In genomic region chr4:119194909-119195581, GRCm38 (mm10) we compare ENCODE assay signal across 8 mouse cellular contexts. TPM values are rescaled to one million over a fixed set of nuclear protein-coding genes. Genes with fewer than 3 reads are reported as not detected.
DNase-seq lines count a peak whose midpoint lies in the region; ATAC-seq and TF ChIP-seq lines count a peak whose summit lies in the region.

Gene Svbp, plus strand, starts transcription at chr4:119195306.

- peak; percentile 79 for DNase-seq in 3T3-L1 (ENCODE audit: low read depth, low spot score)
- DNase-seq in embryonic facial prominence, embryonic 14.5 days (ENCODE audit: low spot score), result peak; percentile 95
- DNase-seq in heart, adult 2 months, result peak; percentile 90 to 91
- DNase-seq in kidney, adult 8-10 months, result peak; percentile 75 to 83
- peak; percentile 94 for DNase-seq in midbrain, embryonic 14.5 days
- DNase-seq in spleen, adult 12 weeks (ENCODE audit: low spot score), result peak; percentile 86

- peak; percentile 49; the same call in 1 of the 2 replicates for TF ChIP-seq POLR2A in bone marrow, adult 2 months (IDR thresholded peaks at IDR 0.05; ENCODE audit: borderline replicate concordance, control insufficient read depth, low read depth, low read length)
- peak; percentile 33 for TF ChIP-seq POLR2A in heart, adult 2 months (IDR thresholded peaks at IDR 0.05; ENCODE audit: insufficient read depth, low read depth, low read length)

- peaks cover 6% of the 10 kb centered on the region for H3K4me1 ChIP-seq in bone marrow, adult 2 months (ENCODE audit: control insufficient read depth, insufficient read depth, low read length)
- peaks cover 6% of the 10 kb centered on the region for H3K4me1 ChIP-seq in embryonic facial prominence, embryonic 14.5 days (ENCODE audit: control insufficient read depth, insufficient read depth, low read length)
- no peaks in the 10 kb centered on the region; the same call in 1 of the 2 replicates for H3K4me1 ChIP-seq in heart, adult 2 months (ENCODE audit: control insufficient read depth, insufficient read depth, low read length)
- H3K4me1 ChIP-seq in limb, embryonic 12.5 days (replicated peaks), result peaks cover 20% of the 10 kb centered on the region
- H3K4me1 ChIP-seq in midbrain, embryonic 14.5 days (ENCODE audit: control insufficient read depth, insufficient read depth, low read length), result peaks cover 17% of the 10 kb centered on the region; the same call in 1 of the 2 replicates

- WGBS in bone marrow, adult 2 months, result under 1% methylated on average over 47 of the region's 47 CpGs
- WGBS in embryonic facial prominence, embryonic 14.5 days, result 0% methylated on average over 27 of the region's 47 CpGs
- WGBS in heart, adult 2 months, result under 1% methylated on average over 39 of the region's 47 CpGs
- under 1% methylated on average over 24 of the region's 47 CpGs for WGBS in limb, embryonic 12.5 days
- under 1% methylated on average over 43 of the region's 47 CpGs for WGBS in midbrain, embryonic 14.5 days

- TF ChIP-seq CTCF in bone marrow, adult 2 months (IDR thresholded peaks at IDR 0.05; ENCODE audit: control insufficient read depth, insufficient read depth, low read length), result no peak
- TF ChIP-seq CTCF in heart, adult 2 months (IDR thresholded peaks at IDR 0.05), result no peak

- peak within 1 kb of the TSS; percentile 85 for H3K9ac ChIP-seq in embryonic facial prominence, embryonic 14.5 days (ENCODE audit: low read depth, low read length)
- H3K9ac ChIP-seq in heart, adult 2 months (ENCODE audit: low read depth, low read length), result peak within 1 kb of the TSS; percentile 92
- peak within 1 kb of the TSS; percentile 85 for H3K9ac ChIP-seq in limb, embryonic 12.5 days (replicated peaks)
- H3K9ac ChIP-seq in midbrain, embryonic 14.5 days (replicated peaks; ENCODE audit: low read length), result peak within 1 kb of the TSS; percentile 79

- intact Hi-C loops in heart, adult 2 months (cut with DNase I), result no loop called here

- peaks cover 26% of the 10 kb centered on the region; the same call in 1 of the 2 replicates for H3K36me3 ChIP-seq in embryonic facial prominence, embryonic 14.5 days (ENCODE audit: control insufficient read depth, insufficient read depth, low read length)
- H3K36me3 ChIP-seq in heart, adult 2 months (ENCODE audit: control insufficient read depth, insufficient read depth, low read length), result no peaks in the 10 kb centered on the region
- H3K36me3 ChIP-seq in limb, embryonic 12.5 days, result peaks cover 18% of the 10 kb centered on the region; the same call in 1 of the 2 replicates
- no peaks in the 10 kb centered on the region for H3K36me3 ChIP-seq in midbrain, embryonic 14.5 days (ENCODE audit: control insufficient read depth, insufficient read depth, low read length)

- peak; percentile 92 for ATAC-seq in embryonic facial prominence, embryonic 14.5 days (ENCODE audit: low read depth)
- ATAC-seq in limb, embryonic 12.5 days (ENCODE audit: insufficient number of reproducible peaks, insufficient read depth, low FRiP score, low TSS enrichment, low read depth), result peak; percentile 88
- peak; percentile 92 for ATAC-seq in midbrain, embryonic 14.5 days (ENCODE audit: low FRiP score, low TSS enrichment)

- H3K4me2 ChIP-seq in embryonic facial prominence, embryonic 14.5 days (ENCODE audit: low read depth, low read length), result peak within 1 kb of the TSS; percentile 78
- H3K4me2 ChIP-seq in limb, embryonic 12.5 days, result peak within 1 kb of the TSS; percentile 69
- H3K4me2 ChIP-seq in midbrain, embryonic 14.5 days (ENCODE audit: low read length), result peak within 1 kb of the TSS; percentile 79

- peak within 1 kb of the TSS; percentile 96 for H3K4me3 ChIP-seq in bone marrow, adult 2 months (replicated peaks; ENCODE audit: control insufficient read depth, low read depth, low read length)
- peak within 1 kb of the TSS; percentile 82 for H3K4me3 ChIP-seq in embryonic facial prominence, embryonic 14.5 days (ENCODE audit: low read depth, low read length)
- peak within 1 kb of the TSS; percentile 88 for H3K4me3 ChIP-seq in heart, adult 2 months
- peak within 1 kb of the TSS; percentile 74 for H3K4me3 ChIP-seq in limb, embryonic 12.5 days (replicated peaks)
- H3K4me3 ChIP-seq in midbrain, embryonic 14.5 days (replicated peaks; ENCODE audit: low read depth, low read length), result peak within 1 kb of the TSS; percentile 82

- no peaks in the 10 kb centered on the region for H3K79me2 ChIP-seq in heart, adult 2 months (replicated peaks; ENCODE audit: control insufficient read depth, insufficient read depth, low read length)

- H3K27me3 ChIP-seq in embryonic facial prominence, embryonic 14.5 days (replicated peaks; ENCODE audit: control insufficient read depth, insufficient read depth, low read length), result no peaks in the 10 kb centered on the region
- no peaks in the 10 kb centered on the region for H3K27me3 ChIP-seq in heart, adult 2 months (ENCODE audit: control insufficient read depth, insufficient read depth, low read length)
- H3K27me3 ChIP-seq in limb, embryonic 12.5 days, result no peaks in the 10 kb centered on the region
- no peaks in the 10 kb centered on the region for H3K27me3 ChIP-seq in midbrain, embryonic 14.5 days (ENCODE audit: control insufficient read depth, insufficient read depth, low read length)

- TF ChIP-seq EP300 in heart, adult 2 months (IDR thresholded peaks at IDR 0.05; ENCODE audit: insufficient read depth, low read depth, low read length), result no peak

- H3K9me3 ChIP-seq in embryonic facial prominence, embryonic 14.5 days (ENCODE audit: control insufficient read depth, low read length), result no peaks in the 10 kb centered on the region
- no peaks in the 10 kb centered on the region for H3K9me3 ChIP-seq in limb, embryonic 12.5 days
- H3K9me3 ChIP-seq in midbrain, embryonic 14.5 days (ENCODE audit: control insufficient read depth, low read length), result no peaks in the 10 kb centered on the region

- peak within 1 kb of the TSS; percentile 35 for H3K27ac ChIP-seq in bone marrow, adult 2 months (ENCODE audit: control insufficient read depth, insufficient read depth, low read depth, low read length, poor library complexity)
- H3K27ac ChIP-seq in embryonic facial prominence, embryonic 14.5 days (replicated peaks; ENCODE audit: low read depth, low read length), result peak within 1 kb of the TSS; percentile 89
- H3K27ac ChIP-seq in heart, adult 2 months, result peak within 1 kb of the TSS; percentile 80
- H3K27ac ChIP-seq in limb, embryonic 12.5 days, result peak within 1 kb of the TSS; percentile 82
- H3K27ac ChIP-seq in midbrain, embryonic 14.5 days (replicated peaks; ENCODE audit: low read depth, low read length), result peak within 1 kb of the TSS; percentile 86

RNA-seq across cellular contexts. Expression of gene Svbp, which starts in this region (rescaled TPM):
- 46.6 and 64.0 TPM in 2 replicates for polyA plus RNA-seq in bone marrow, adult 2 months (2011; ENCODE audit: insufficient read depth, insufficient read length, low replicate concordance, missing spikeins)
- 243 and 256 TPM in 2 replicates for polyA plus RNA-seq in embryonic facial prominence, embryonic 14.5 days (2014; fragmentation: Nextera tagmentation; extraction: Ambion mirVana)
- 10 to 100 TPM; 13.6 to 17.5 TPM for total RNA-seq in heart, adult 2 months (2021)
- 20.3 and 24.5 TPM in 2 replicates for polyA plus RNA-seq in heart, adult 2 months (2012; rRNA removed)
- polyA plus RNA-seq in limb, embryonic 12.5 days (2016; fragmentation: Nextera tagmentation; extraction: Ambion mirVana), result 179 and 182 TPM in 2 replicates
- polyA plus RNA-seq in midbrain, embryonic 14.5 days (2014; fragmentation: Nextera tagmentation; extraction: Ambion mirVana), result 253 and 300 TPM in 2 replicates

Comparison
In these comparisons a context has a peak if more than half of its experiments do, and no peak if none do; other contexts are left out.
1. Peak in every context shown above with its lines: DNase-seq, ATAC-seq, H3K4me3 ChIP-seq and H3K27ac ChIP-seq.
2. H3K27ac ChIP-seq: peak in every context shown above with its lines; median percentile 89 in embryonic facial prominence, embryonic 14.5 days; 86 in midbrain, embryonic 14.5 days; 82 in limb, embryonic 12.5 days; 80 in heart, adult 2 months; 35 in bone marrow, adult 2 months.